Mouse (Mus musculus) midbrain, postnatal 0 days (tissue): Measurements from ENCODE around the gene Rps13. TPM values are rescaled to one million over a fixed set of nuclear protein-coding genes. Genes with fewer than 3 reads are reported as not detected.

Source experiments
- ATAC-seq: fragments of 200-750 bp; cut with Nextera tagmentation; 2 replicates; pipeline ENCODE4 v1.8.0; 2017; ENCODE audit warnings: moderate number of reproducible peaks, mild to moderate bottlenecking, moderate TSS enrichment, moderate library complexity; ENCODE audit not compliant: low FRiP score
- DNase-seq: peaks from one replicate; pipeline ENCODE4 v3.0.0-alpha.2; 2015; ENCODE audit warnings: low spot score
- H3K27ac ChIP-seq: fragments of 300-500 bp; sonication (generic); 2 replicates; pipeline ENCODE4 v1.5.1; 2014; ENCODE audit warnings: low read depth, mild to moderate bottlenecking, low read length, mixed read lengths
- H3K27me3 ChIP-seq: fragments of 300-500 bp; sonication (generic); 2 replicates; pipeline ENCODE4 v1.6.1; 2014; ENCODE audit warnings: low read length, control low read depth, mixed read lengths; ENCODE audit not compliant: insufficient read depth
- H3K36me3 ChIP-seq: fragments of 300-500 bp; sonication (generic); 2 replicates; pipeline ENCODE4 v1.6.1; 2014; ENCODE audit warnings: low read length, control low read depth, mixed read lengths; ENCODE audit not compliant: insufficient read depth
- H3K4me1 ChIP-seq: fragments of 300-500 bp; sonication (generic); 2 replicates; pipeline ENCODE4 v1.6.1; 2014; ENCODE audit warnings: mild to moderate bottlenecking, control low read depth, antibody characterized with exemption, low read length, mixed read lengths; ENCODE audit not compliant: insufficient read depth
- H3K4me2 ChIP-seq: fragments of 300-500 bp; sonication (generic); 2 replicates; pipeline ENCODE4 v1.6.1; 2014; ENCODE audit warnings: low read depth, mild to moderate bottlenecking, low read length, mixed read lengths; ENCODE audit not compliant: poor library complexity, severe bottlenecking
- H3K4me3 ChIP-seq: fragments of 300-500 bp; sonication (generic); 2 replicates; pipeline ENCODE4 v1.5.1; 2014; ENCODE audit warnings: low read depth, mild to moderate bottlenecking, low read length, moderate library complexity
- H3K9ac ChIP-seq: fragments of 300-500 bp; sonication (generic); replicated peaks from 2 replicates; pipeline ENCODE4 v1.6.1; 2014; ENCODE audit warnings: mild to moderate bottlenecking, low read length, moderate library complexity, mixed read lengths; ENCODE audit not compliant: poor library complexity, severe bottlenecking
- H3K9me3 ChIP-seq: fragments of 300-500 bp; sonication (generic); 2 replicates; pipeline ENCODE4 v1.6.1; 2016; ENCODE audit warnings: low read length, control low read depth
- CTCF ChIP-seq: IDR thresholded peaks from 2 replicates; pipeline ENCODE4 v1.5.1; 2016; ENCODE audit warnings: antibody characterized with exemption, mild to moderate bottlenecking
- WGBS: fragments of 180-500 bp; shearing (Covaris S2); extraction: QIAGEN DNeasy Blood & Tissue Kit; methylation state at CpG from one replicate; pipeline ENCODE4 v1.1.7; 2014; 5-methylcytosine and 5-hydroxymethylcytosine counted together
- polyA plus RNA-seq: library from polyadenylated mRNA; unstranded; fragments of >200 nt; fragmentation: Nextera tagmentation; extraction: Ambion mirVana; gene quantifications from 2 replicates; pipeline ENCODE4 v1.2.1, GENCODE M21; 2015
- total RNA-seq: library from RNA; depleted of rRNA; stranded (reverse); fragments of >200 nt; gene quantifications from 2 replicates; pipeline ENCODE4 v1.2.3, GENCODE M21; 2014; rRNA removed

Rps13 gene
- total and polyA plus RNA-seq, 2 experiments from 2014 or later: 171 to 474 TPM

GRCm38 (mm10) chr7:116287959-116288358 lies 46.0 kb downstream of the Rps13 start:
- no peaks in the 10 kb centered on the region for H3K27me3 ChIP-seq
- H3K36me3 ChIP-seq: no peaks in the 10 kb centered on the region
- H3K4me2 ChIP-seq: no peak overlapping the region
- no peak overlapping the region for H3K27ac ChIP-seq
- H3K4me3 ChIP-seq: no peak overlapping the region
- TF ChIP-seq CTCF: no peak
- H3K9me3 ChIP-seq: no peaks in the 10 kb centered on the region
- ATAC-seq: no peak
- no peak overlapping the region for H3K9ac ChIP-seq
- 83% methylated on average over 5 of the region's 5 CpGs for WGBS
- no peak for DNase-seq
- H3K4me1 ChIP-seq: no peaks in the 10 kb centered on the region

- 71% methylated on average over 11 of the region's 11 CpGs for WGBS
- Histone ChIP-seq H3K4me1 (no peaks in the 10 kb centered on the region), H3K27me3 (no peaks in the 10 kb centered on the region), H3K9me3 (no peaks in the 10 kb centered on the region), H3K36me3 (no peaks in the 10 kb centered on the region), H3K4me2 (no peak overlapping the region), H3K9ac (no peak overlapping the region), H3K27ac (no peak overlapping the region), H3K4me3 (no peak overlapping the region)
- DNase-seq (no peak), ATAC-seq (no peak)
- TF ChIP-seq CTCF: no peak
Measured at GRCm38 (mm10) chr7:116286611-116287355, 47.2 kb downstream of the Rps13 start.

GRCm38 (mm10) chr7:116286173-116286572 lies 47.8 kb downstream of the Rps13 start:
- no peak for DNase-seq
- WGBS: 63% methylated on average over 12 of the region's 12 CpGs

GRCm38 (mm10) chr7:116285216-116285615 lies 48.8 kb downstream of the Rps13 start:
- WGBS: 86% methylated on average over 1 of the region's 1 CpGs
- ATAC-seq (no peak), DNase-seq (no peak)
- Histone ChIP-seq H3K9me3 (no peaks in the 10 kb centered on the region), H3K9ac (no peak overlapping the region), H3K4me1 (no peaks in the 10 kb centered on the region), H3K4me2 (no peak overlapping the region), H3K4me3 (no peak overlapping the region), H3K27ac (no peak overlapping the region), H3K27me3 (no peaks in the 10 kb centered on the region), H3K36me3 (no peaks in the 10 kb centered on the region)
- TF ChIP-seq CTCF: no peak

More at GRCm38 (mm10) chr7:116286173-116286572, 47.8 kb downstream of the Rps13 start:
- Histone ChIP-seq H3K27me3 (no peaks in the 10 kb centered on the region), H3K36me3 (no peaks in the 10 kb centered on the region), H3K4me2 (no peak overlapping the region), H3K9me3 (no peaks in the 10 kb centered on the region), H3K4me1 (no peaks in the 10 kb centered on the region), H3K27ac (no peak overlapping the region), H3K4me3 (no peak overlapping the region), H3K9ac (no peak overlapping the region)
- ATAC-seq: no peak
- no peak for TF ChIP-seq CTCF

- Histone ChIP-seq H3K9ac (no peak overlapping the region), H3K4me1 (no peaks in the 10 kb centered on the region), H3K27ac (peak overlapping the region; percentile 38; the same call in 1 of the 2 replicates), H3K27me3 (no peaks in the 10 kb centered on the region), H3K36me3 (no peaks in the 10 kb centered on the region), H3K4me3 (no peak overlapping the region), H3K4me2 (no peak overlapping the region), H3K9me3 (no peaks in the 10 kb centered on the region)
- ATAC-seq: peak; percentile 82
- TF ChIP-seq CTCF: no peak
- peak; percentile 77 for DNase-seq
- WGBS: 19% methylated on average over 11 of the region's 11 CpGs
Measured at GRCm38 (mm10) chr7:116282755-116283154, 51.2 kb downstream of the Rps13 start.

Other genes starting within 250 kb of the Rps13 start
- gene Gm4353, start 249.6 kb downstream of the Rps13 start, total RNA-seq: 0.93 and 4.0 TPM in 2 replicates
- 0.28 and 0.54 TPM in 2 replicates for gene Gm4353, start 249.6 kb downstream of the Rps13 start, polyA plus RNA-seq
- 20.9 and 21.3 TPM in 2 replicates for gene Plekha7, start 25.8 kb downstream of the Rps13 start, total RNA-seq
- gene Plekha7, start 25.8 kb downstream of the Rps13 start, polyA plus RNA-seq: 7.8 and 9.0 TPM in 2 replicates
- 20.9 and 23.6 TPM in 2 replicates for gene Pik3c2a, start 109.3 kb upstream of the Rps13 start, total RNA-seq
- gene Pik3c2a, start 109.3 kb upstream of the Rps13 start, polyA plus RNA-seq: 5.5 and 9.1 TPM in 2 replicates
- 14.5 and 43.2 TPM in 2 replicates for gene Nucb2, start 170.2 kb upstream of the Rps13 start, total RNA-seq
- 43.3 and 50.4 TPM in 2 replicates for gene Nucb2, start 170.2 kb upstream of the Rps13 start, polyA plus RNA-seq